Mouse (Mus musculus): ENCODE data around the gene Hebp1. TPM values are rescaled to one million over a fixed set of nuclear protein-coding genes. Genes with fewer than 3 reads are reported as not detected.

Hebp1 gene
- polyA plus RNA-seq, 1 experiment: 34.1 TPM

DNA sequence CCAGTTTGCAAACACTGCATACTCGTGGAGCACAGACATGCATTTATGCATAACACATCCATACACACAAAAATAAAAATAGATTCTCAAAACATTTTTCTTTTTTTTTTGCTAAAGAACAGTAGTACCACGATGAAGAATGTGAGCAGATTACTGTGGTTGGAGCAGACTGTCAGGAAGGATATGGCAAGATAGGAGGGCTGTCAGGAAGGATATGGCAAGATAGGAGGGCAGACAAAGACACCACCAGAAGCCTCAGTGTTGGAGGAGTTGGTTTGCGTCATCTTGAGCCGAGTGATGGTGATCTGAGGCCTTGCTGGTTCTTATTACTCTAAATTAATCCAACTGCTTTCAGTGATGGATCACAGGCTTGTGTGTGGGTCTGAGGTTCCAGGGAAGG lies 35.0 kb downstream of the Hebp1 start:
- no peak overlapping the region for H3K27ac ChIP-seq (ENCODE audit: control insufficient read depth, insufficient read depth, low read length)
- H3K27me3 ChIP-seq (ENCODE audit: control insufficient read depth, insufficient read depth, low read length): no peaks in the 10 kb centered on the region
- no peak for DNase-seq
- no peak overlapping the region for H3K4me3 ChIP-seq (ENCODE audit: control insufficient read depth, insufficient read depth, low read length)
- 29% methylated on average over 4 of the region's 4 CpGs for WGBS
- H3K36me3 ChIP-seq (ENCODE audit: control insufficient read depth, insufficient read depth, low read length): no peaks in the 10 kb centered on the region
- TF ChIP-seq POLR2A (IDR thresholded peaks at IDR 0.05; ENCODE audit: control insufficient read depth, extremely low read depth, insufficient read depth, low read length, poor library complexity): no peak
- peaks cover 4% of the 10 kb centered on the region for H3K4me1 ChIP-seq (replicated peaks; ENCODE audit: control insufficient read depth, insufficient read depth, low read length)

GRCm38 (mm10) chr6:135162311-135162710 lies 35.5 kb downstream of the Hebp1 start:
- H3K27ac ChIP-seq (ENCODE audit: control insufficient read depth, insufficient read depth, low read length): no peak overlapping the region
- no peak for DNase-seq
- H3K4me1 ChIP-seq (replicated peaks; ENCODE audit: control insufficient read depth, insufficient read depth, low read length): no peaks in the 10 kb centered on the region; the same call in 1 of the 2 replicates
- TF ChIP-seq POLR2A (IDR thresholded peaks at IDR 0.05; ENCODE audit: control insufficient read depth, extremely low read depth, insufficient read depth, low read length, poor library complexity): no peak
- no peak for TF ChIP-seq CTCF (IDR thresholded peaks at IDR 0.05; ENCODE audit: borderline replicate concordance, control insufficient read depth, extremely low read depth, insufficient read depth, low read length, poor library complexity)
- no peak overlapping the region for H3K4me3 ChIP-seq (ENCODE audit: control insufficient read depth, insufficient read depth, low read length)
- H3K27me3 ChIP-seq (ENCODE audit: control insufficient read depth, insufficient read depth, low read length): no peaks in the 10 kb centered on the region
- H3K36me3 ChIP-seq (ENCODE audit: control insufficient read depth, insufficient read depth, low read length): no peaks in the 10 kb centered on the region
- 95% methylated on average over 3 of the region's 3 CpGs for WGBS

GRCm38 (mm10) chr6:135161356-135161755 lies 36.5 kb downstream of the Hebp1 start:
- 59% methylated on average over 4 of the region's 4 CpGs for WGBS
- no peaks in the 10 kb centered on the region for H3K36me3 ChIP-seq (ENCODE audit: control insufficient read depth, insufficient read depth, low read length)
- TF ChIP-seq POLR2A (IDR thresholded peaks at IDR 0.05; ENCODE audit: control insufficient read depth, extremely low read depth, insufficient read depth, low read length, poor library complexity) (no peak), CTCF (IDR thresholded peaks at IDR 0.05; ENCODE audit: borderline replicate concordance, control insufficient read depth, extremely low read depth, insufficient read depth, low read length, poor library complexity) (no peak)
- H3K27ac ChIP-seq (ENCODE audit: control insufficient read depth, insufficient read depth, low read length): no peak overlapping the region
- H3K4me1 ChIP-seq (replicated peaks; ENCODE audit: control insufficient read depth, insufficient read depth, low read length): no peaks in the 10 kb centered on the region
- H3K4me3 ChIP-seq (ENCODE audit: control insufficient read depth, insufficient read depth, low read length): no peak overlapping the region
- no peaks in the 10 kb centered on the region for H3K27me3 ChIP-seq (ENCODE audit: control insufficient read depth, insufficient read depth, low read length)
- DNase-seq: no peak

DNA sequence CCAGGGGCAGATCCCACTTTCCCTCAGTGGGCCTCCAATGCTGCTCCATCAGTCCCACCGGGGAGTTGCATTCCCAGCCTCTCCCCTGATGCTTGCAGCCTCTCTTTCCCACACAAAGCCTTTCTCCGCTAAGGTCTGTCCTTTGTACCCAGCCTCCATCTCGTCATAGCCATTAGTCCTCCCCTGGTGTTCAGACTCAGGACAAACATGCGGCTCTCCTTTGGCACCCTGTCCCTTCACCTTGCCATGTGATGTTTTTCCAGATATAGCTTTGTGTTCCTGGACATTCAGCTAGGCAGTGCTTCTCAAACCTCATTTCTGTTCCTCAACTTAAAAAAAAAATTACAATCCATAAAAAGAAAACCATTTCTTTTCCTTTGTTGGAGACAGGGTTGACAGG lies 39.3 kb downstream of the Hebp1 start:
- DNase-seq: no peak
- Histone ChIP-seq H3K36me3 (ENCODE audit: control insufficient read depth, insufficient read depth, low read length) (no peaks in the 10 kb centered on the region), H3K27me3 (ENCODE audit: control insufficient read depth, insufficient read depth, low read length) (no peaks in the 10 kb centered on the region), H3K27ac (ENCODE audit: control insufficient read depth, insufficient read depth, low read length) (no peak overlapping the region), H3K4me1 (replicated peaks; ENCODE audit: control insufficient read depth, insufficient read depth, low read length) (no peaks in the 10 kb centered on the region), H3K4me3 (ENCODE audit: control insufficient read depth, insufficient read depth, low read length) (no peak overlapping the region)
- no peak for TF ChIP-seq CTCF (IDR thresholded peaks at IDR 0.05; ENCODE audit: borderline replicate concordance, control insufficient read depth, extremely low read depth, insufficient read depth, low read length, poor library complexity)
- TF ChIP-seq POLR2A (IDR thresholded peaks at IDR 0.05; ENCODE audit: control insufficient read depth, extremely low read depth, insufficient read depth, low read length, poor library complexity): no peak
- WGBS: 94% methylated on average over 4 of the region's 4 CpGs

DNA sequence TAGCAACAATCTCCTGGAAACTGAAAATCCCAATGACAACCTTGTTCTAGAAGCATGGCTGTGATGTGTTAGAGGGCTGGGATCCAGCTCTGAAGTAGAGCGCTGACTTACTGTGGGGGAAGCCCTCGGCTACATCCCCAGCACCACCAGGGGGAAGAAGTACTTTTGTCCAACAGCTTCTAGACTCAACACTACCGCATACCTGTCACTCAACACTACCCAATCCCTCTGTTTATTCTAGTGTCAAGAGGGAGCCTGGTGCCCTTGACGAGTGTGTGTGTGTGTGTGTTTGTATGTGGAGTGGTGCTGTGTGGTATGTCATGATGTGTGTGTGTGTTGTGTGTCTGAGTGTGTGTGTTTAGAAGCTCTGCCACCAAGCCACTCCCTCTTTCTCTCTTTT lies 40.3 kb downstream of the Hebp1 start:
- 91% methylated on average over 4 of the region's 4 CpGs for WGBS
- H3K27ac ChIP-seq (ENCODE audit: control insufficient read depth, insufficient read depth, low read length): no peak overlapping the region
- H3K4me3 ChIP-seq (ENCODE audit: control insufficient read depth, insufficient read depth, low read length): no peak overlapping the region
- TF ChIP-seq CTCF (IDR thresholded peaks at IDR 0.05; ENCODE audit: borderline replicate concordance, control insufficient read depth, extremely low read depth, insufficient read depth, low read length, poor library complexity) (no peak), POLR2A (IDR thresholded peaks at IDR 0.05; ENCODE audit: control insufficient read depth, extremely low read depth, insufficient read depth, low read length, poor library complexity) (no peak)
- no peaks in the 10 kb centered on the region for H3K36me3 ChIP-seq (ENCODE audit: control insufficient read depth, insufficient read depth, low read length)
- no peaks in the 10 kb centered on the region for H3K4me1 ChIP-seq (replicated peaks; ENCODE audit: control insufficient read depth, insufficient read depth, low read length)
- DNase-seq: no peak
- no peaks in the 10 kb centered on the region for H3K27me3 ChIP-seq (ENCODE audit: control insufficient read depth, insufficient read depth, low read length)

- Histone ChIP-seq H3K27ac (ENCODE audit: control insufficient read depth, insufficient read depth, low read length) (no peak overlapping the region), H3K36me3 (ENCODE audit: control insufficient read depth, insufficient read depth, low read length) (no peaks in the 10 kb centered on the region), H3K27me3 (ENCODE audit: control insufficient read depth, insufficient read depth, low read length) (no peaks in the 10 kb centered on the region), H3K4me1 (replicated peaks; ENCODE audit: control insufficient read depth, insufficient read depth, low read length) (no peaks in the 10 kb centered on the region), H3K4me3 (ENCODE audit: control insufficient read depth, insufficient read depth, low read length) (no peak overlapping the region)
- WGBS: 86% methylated on average over 8 of the region's 8 CpGs
- DNase-seq: no peak
- no peak for TF ChIP-seq POLR2A (IDR thresholded peaks at IDR 0.05; ENCODE audit: control insufficient read depth, extremely low read depth, insufficient read depth, low read length, poor library complexity)
- no peak for TF ChIP-seq CTCF (IDR thresholded peaks at IDR 0.05; ENCODE audit: borderline replicate concordance, control insufficient read depth, extremely low read depth, insufficient read depth, low read length, poor library complexity)
Observed at GRCm38 (mm10) chr6:135156597-135156996, 41.2 kb downstream of the Hebp1 start.

GRCm38 (mm10) chr6:135153719-135154118 lies 44.1 kb downstream of the Hebp1 start:
- TF ChIP-seq CTCF (IDR thresholded peaks at IDR 0.05; ENCODE audit: borderline replicate concordance, control insufficient read depth, extremely low read depth, insufficient read depth, low read length, poor library complexity): no peak
- no peak for TF ChIP-seq POLR2A (IDR thresholded peaks at IDR 0.05; ENCODE audit: control insufficient read depth, extremely low read depth, insufficient read depth, low read length, poor library complexity)
- Histone ChIP-seq H3K4me1 (replicated peaks; ENCODE audit: control insufficient read depth, insufficient read depth, low read length) (no peaks in the 10 kb centered on the region), H3K27me3 (ENCODE audit: control insufficient read depth, insufficient read depth, low read length) (no peaks in the 10 kb centered on the region), H3K36me3 (ENCODE audit: control insufficient read depth, insufficient read depth, low read length) (no peaks in the 10 kb centered on the region), H3K4me3 (ENCODE audit: control insufficient read depth, insufficient read depth, low read length) (no peak overlapping the region), H3K27ac (ENCODE audit: control insufficient read depth, insufficient read depth, low read length) (no peak overlapping the region)
- WGBS: 87% methylated on average over 5 of the region's 5 CpGs
- no peak for DNase-seq
